Mouse (Mus musculus) CH12.LX (cell line): ENCODE measurements around the gene Gm20388.

Source experiments
- CTCF ChIP-seq, 2 experiments: IDR thresholded peaks in 1 of 2; conservative IDR thresholded peaks in 1 of 2; 2 replicates each; pipeline ENCODE4 v1.5.1; 2011 to 2012; ENCODE audit warnings: low read depth in 2 of 2, low read length in 2 of 2, improper control_type of control experiment in 1 of 2, inconsistent platforms in 1 of 2, mild to moderate bottlenecking in 1 of 2, moderate library complexity in 1 of 2
- ETS1 ChIP-seq: conservative IDR thresholded peaks from 2 replicates; pipeline ENCODE4 v1.6.1; 2012; ENCODE audit warnings: low read depth, mild to moderate bottlenecking, inconsistent platforms, low read length, improper control_type of control experiment, moderate library complexity
- GABPA ChIP-seq: IDR thresholded peaks from 2 replicates; pipeline ENCODE4 v1.6.1; 2012; ENCODE audit warnings: low read depth, low read length, improper control_type of control experiment, inconsistent platforms; ENCODE audit not compliant: insufficient replicate concordance
- MAZ ChIP-seq: IDR thresholded peaks from 2 replicates; pipeline ENCODE4 v1.6.1; 2012; ENCODE audit warnings: low read depth, mild to moderate bottlenecking, inconsistent platforms, low read length, improper control_type of control experiment, moderate library complexity
- MYC ChIP-seq: IDR thresholded peaks from 2 replicates; pipeline ENCODE4 v1.6.1; 2011; ENCODE audit warnings: low read depth, mild to moderate bottlenecking, improper control_type of control experiment, low read length
- PAX5 ChIP-seq: IDR thresholded peaks from 2 replicates; pipeline ENCODE4 v1.6.1; 2012; ENCODE audit warnings: low read length, inconsistent platforms, mixed read lengths
- POLR2A ChIP-seq: IDR thresholded peaks from 2 replicates; pipeline ENCODE4 v1.6.1; 2011; ENCODE audit warnings: low read depth, mild to moderate bottlenecking, improper control_type of control experiment, low read length
- TCF12 ChIP-seq: IDR thresholded peaks from 2 replicates; pipeline ENCODE4 v1.6.1; 2014; ENCODE audit warnings: low read depth, mild to moderate bottlenecking, inconsistent platforms, low read length, improper control_type of control experiment
- UBTF ChIP-seq: IDR thresholded peaks from 2 replicates; pipeline ENCODE4 v1.6.1; 2012; ENCODE audit warnings: low read depth, mild to moderate bottlenecking, inconsistent platforms, low read length, improper control_type of control experiment, moderate library complexity
- ZKSCAN1 ChIP-seq: IDR thresholded peaks from 2 replicates; pipeline ENCODE4 v1.6.1; 2012; ENCODE audit warnings: low read depth, inconsistent platforms, low read length, improper control_type of control experiment, borderline replicate concordance
- ZNF384 ChIP-seq: IDR thresholded peaks from 2 replicates; pipeline ENCODE4 v1.6.1; 2012; ENCODE audit warnings: low read depth, low read length, improper control_type of control experiment, inconsistent platforms

DNA sequence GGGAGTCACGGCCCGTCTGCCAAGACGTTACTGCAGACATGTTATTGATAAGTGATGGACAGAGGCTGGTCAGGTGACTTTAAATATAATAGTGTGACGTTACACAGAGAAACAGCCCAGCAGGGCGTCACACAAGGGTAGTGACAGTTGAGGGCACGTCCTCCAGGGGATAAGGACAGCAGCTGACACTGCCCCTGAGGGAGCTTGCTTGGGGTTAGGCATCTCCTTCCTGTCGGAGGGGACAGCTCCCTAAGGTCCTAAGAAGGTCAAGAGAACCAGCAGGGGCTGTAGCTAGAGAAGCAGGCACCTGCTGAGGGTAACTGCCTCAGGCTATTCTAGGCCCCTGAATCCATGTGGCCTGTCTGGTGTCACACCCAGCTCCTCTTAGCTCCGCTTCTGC, 660.9 kb downstream of the Gm20388 start:
- TF ChIP-seq CTCF (conservative IDR thresholded peaks at IDR 0.05 in 1 of 2, IDR thresholded peaks at IDR 0.05 in 1 of 2; ENCODE audit: low read depth in 2 of 2, low read length in 2 of 2): no peak
- TF ChIP-seq UBTF: no peak
- no peak for TF ChIP-seq ZKSCAN1
- no peak for TF ChIP-seq MYC
- no peak for TF ChIP-seq ZNF384
- TF ChIP-seq POLR2A: no peak
- TF ChIP-seq MAZ: no peak
- TF ChIP-seq PAX5: no peak
- no peak for TF ChIP-seq GABPA
- TF ChIP-seq TCF12: no peak
- no peak for TF ChIP-seq ETS1
